Mouse (Mus musculus) kidney, adult 2 months (tissue): ENCODE data around the gene Rnf145.

Experiments
- CTCF ChIP-seq: fragments of 200-500 bp; conservative IDR thresholded peaks from 2 replicates; pipeline ENCODE4 v1.5.1; 2011; ENCODE audit warnings: low read depth, mild to moderate bottlenecking, control low read depth, low read length, moderate library complexity, mixed read lengths; ENCODE audit not compliant: insufficient read depth, insufficient read length
- POLR2A ChIP-seq: fragments of 200-500 bp; IDR thresholded peaks from one replicate; pipeline ENCODE4 v1.6.1; 2011; ENCODE audit warnings: low read depth, low read length, control low read depth

- TF ChIP-seq CTCF (no peak), POLR2A (no peak)
Observed at GRCm38 (mm10) chr11:44561476-44562015, 42.8 kb downstream of the Rnf145 start.
